Mouse (Mus musculus): ENCODE measurements around the gene Skint7. TPM values are rescaled to one million over a fixed set of nuclear protein-coding genes. Genes with fewer than 3 reads are reported as not detected.
"Not testable (repeated sequence)": the region's sequence is repeated elsewhere in the genome, so short reads cannot be mapped to it uniquely, and the experiment has no call there.

Gene Skint7
- polyA plus RNA-seq (2012; fragmentation: generic; extraction: Trizol) = not detected
- long read RNA-seq, experiment 1 = 0 reads
- long read RNA-seq, experiment 2 = 0 reads

DNA sequence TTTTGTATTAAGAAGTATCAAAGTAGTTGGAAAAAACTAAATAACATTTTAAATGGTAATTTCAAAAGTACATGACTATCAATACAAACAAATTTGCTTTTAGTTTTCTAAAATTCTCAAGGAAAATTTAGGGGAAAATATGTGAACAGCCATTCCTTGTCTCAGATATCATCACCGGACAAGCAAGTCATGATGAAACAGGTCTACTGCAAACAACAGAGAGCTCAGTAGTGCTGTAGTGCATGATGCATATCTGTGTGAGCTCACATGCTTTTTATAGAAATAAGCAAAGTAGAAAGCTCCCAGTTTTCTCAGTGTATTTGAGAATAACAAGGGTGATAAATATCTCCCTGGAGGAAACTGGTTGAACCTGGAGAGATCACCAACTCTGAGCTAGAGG, at the start of gene Skint7:
Gene Skint7 (plus strand): TSS at position 301 of the 400 bp plus-strand sequence.
- Histone ChIP-seq H3K4me3 (ENCODE audit: insufficient read depth, poor library complexity, severe bottlenecking) (no peak within 1 kb of the TSS), H3ac (ENCODE audit: control insufficient read depth, insufficient read length, low read depth) (no peak within 1 kb of the TSS), H3K36me3 (ENCODE audit: control insufficient read depth, insufficient read depth) (no peaks in the 10 kb centered on the region), H3K27me3 (ENCODE audit: control insufficient read depth, insufficient read depth, insufficient read length) (no peaks in the 10 kb centered on the region), H3K79me3 (ENCODE audit: low read depth) (no peaks in the 10 kb centered on the region), H3K79me2 (ENCODE audit: control insufficient read depth, insufficient read depth) (no peaks in the 10 kb centered on the region)
- TF ChIP-seq MAX (IDR thresholded peaks at IDR 0.05) = no peak
- TF ChIP-seq CEBPB (IDR thresholded peaks at IDR 0.05; ENCODE audit: low read depth) = no peak
- no peak for TF ChIP-seq CTCF (IDR thresholded peaks at IDR 0.05; ENCODE audit: control insufficient read depth, insufficient read depth, insufficient read length)
- TF ChIP-seq MYOG (IDR thresholded peaks at IDR 0.05; ENCODE audit: control insufficient read depth, extremely low read depth, insufficient read length) = no peak
- no peak for TF ChIP-seq FOSL1 (IDR thresholded peaks at IDR 0.05; ENCODE audit: insufficient read depth, low read length, poor library complexity, severe bottlenecking)
- no peak for TF ChIP-seq USF1 (IDR thresholded peaks at IDR 0.05; ENCODE audit: low read depth)
- TF ChIP-seq MYOD1 (IDR thresholded peaks at IDR 0.05; ENCODE audit: control insufficient read depth, insufficient read length, low read depth) = no peak

DNA sequence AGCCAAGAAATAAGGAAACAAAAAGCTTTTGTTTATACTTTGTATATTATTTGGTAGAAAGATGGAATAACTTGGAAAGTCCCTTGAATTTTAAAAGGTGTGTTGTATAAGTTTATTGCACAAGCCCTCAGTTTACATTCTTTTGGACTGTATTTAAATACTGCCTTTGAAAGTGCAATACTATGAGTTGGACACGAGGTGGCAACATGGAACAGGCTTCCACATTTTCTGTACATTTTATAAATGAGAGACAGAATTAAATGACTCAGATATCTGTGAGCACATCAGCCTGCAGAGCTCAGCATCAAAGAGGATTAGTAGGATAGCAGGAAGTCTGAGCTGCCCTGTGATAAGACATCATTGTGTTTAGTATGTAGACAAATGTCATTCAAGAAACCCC, 11.4 kb upstream of the Skint7 start:
- H3K27me3 ChIP-seq (ENCODE audit: control insufficient read depth, insufficient read depth, insufficient read length) = no peaks in the 10 kb centered on the region
- H3K4me3 ChIP-seq (ENCODE audit: insufficient read depth, poor library complexity, severe bottlenecking) = no peak overlapping the region
- no peaks in the 10 kb centered on the region for H3K79me2 ChIP-seq (ENCODE audit: control insufficient read depth, insufficient read depth)
- H3K36me3 ChIP-seq (ENCODE audit: control insufficient read depth, insufficient read depth) = no peaks in the 10 kb centered on the region
- TF ChIP-seq CEBPB (IDR thresholded peaks at IDR 0.05; ENCODE audit: low read depth) (peak; percentile 5), MAX (IDR thresholded peaks at IDR 0.05) (no peak), CTCF (IDR thresholded peaks at IDR 0.05; ENCODE audit: control insufficient read depth, insufficient read depth, insufficient read length) (no peak), MYOG (IDR thresholded peaks at IDR 0.05; ENCODE audit: control insufficient read depth, extremely low read depth, insufficient read length) (no peak), MYOD1 (IDR thresholded peaks at IDR 0.05; ENCODE audit: control insufficient read depth, insufficient read length, low read depth) (no peak)
- no peaks in the 10 kb centered on the region for H3K79me3 ChIP-seq (ENCODE audit: low read depth)
- no peak overlapping the region for H3ac ChIP-seq (ENCODE audit: control insufficient read depth, insufficient read length, low read depth)

DNA sequence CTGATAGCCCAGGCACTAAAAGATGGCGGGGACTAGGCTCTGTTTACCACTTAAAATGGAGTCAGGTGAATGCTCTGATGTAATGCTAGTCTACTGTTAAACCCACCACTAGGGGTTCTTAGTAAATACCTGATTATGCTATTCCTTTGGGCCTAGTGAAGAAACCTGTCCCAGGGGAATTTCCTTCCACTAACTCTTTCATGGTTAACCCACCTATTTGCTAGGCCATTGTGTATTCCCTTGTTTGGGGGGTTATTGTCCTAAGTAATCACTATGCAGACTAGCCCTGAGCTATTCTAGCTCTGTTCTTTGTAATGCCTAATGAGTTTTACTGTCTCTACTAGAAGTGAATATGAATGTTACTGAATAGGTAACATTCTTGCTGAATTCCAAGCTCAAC, 9.5 kb upstream of the Skint7 start:
- not testable (repeated sequence) for H3K4me3 ChIP-seq (ENCODE audit: insufficient read depth, poor library complexity, severe bottlenecking); H3K79me2 ChIP-seq (ENCODE audit: control insufficient read depth, insufficient read depth); H3K36me3 ChIP-seq (ENCODE audit: control insufficient read depth, insufficient read depth); H3K27me3 ChIP-seq (ENCODE audit: control insufficient read depth, insufficient read depth, insufficient read length); H3ac ChIP-seq (ENCODE audit: control insufficient read depth, insufficient read length, low read depth); H3K79me3 ChIP-seq (ENCODE audit: low read depth)

DNA sequence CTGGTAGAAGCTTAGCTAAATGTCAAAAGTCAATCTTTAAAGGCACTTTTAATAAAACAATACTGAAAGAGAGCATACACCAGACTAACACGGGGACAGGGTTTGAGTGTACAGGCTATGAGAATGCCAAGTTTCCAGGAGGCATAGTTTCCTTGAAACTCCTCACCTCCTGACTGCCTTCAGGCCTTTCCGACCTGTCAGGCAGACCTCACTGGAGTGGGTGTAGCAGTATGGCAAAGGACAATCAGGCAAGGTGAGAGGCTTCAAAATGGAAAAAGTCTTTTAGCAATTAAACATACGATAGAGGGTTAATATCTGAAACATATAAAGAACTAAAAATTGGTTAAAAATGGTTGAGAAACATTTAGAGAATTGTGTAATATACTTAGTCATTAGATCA, 9.1 kb upstream of the Skint7 start:
- no peak overlapping the region for H3K4me3 ChIP-seq (ENCODE audit: insufficient read depth, poor library complexity, severe bottlenecking)
- H3K79me2 ChIP-seq (ENCODE audit: control insufficient read depth, insufficient read depth) = no peaks in the 10 kb centered on the region
- no peaks in the 10 kb centered on the region for H3K27me3 ChIP-seq (ENCODE audit: control insufficient read depth, insufficient read depth, insufficient read length)
- no peak for TF ChIP-seq USF1 (IDR thresholded peaks at IDR 0.05; ENCODE audit: low read depth)
- no peak for TF ChIP-seq MAX (IDR thresholded peaks at IDR 0.05)
- TF ChIP-seq FOSL1 (IDR thresholded peaks at IDR 0.05; ENCODE audit: insufficient read depth, low read length, poor library complexity, severe bottlenecking) = no peak
- no peak for TF ChIP-seq CEBPB (IDR thresholded peaks at IDR 0.05; ENCODE audit: low read depth)
- no peak for TF ChIP-seq CTCF (IDR thresholded peaks at IDR 0.05; ENCODE audit: control insufficient read depth, insufficient read depth, insufficient read length)
- no peak for TF ChIP-seq MYOD1 (IDR thresholded peaks at IDR 0.05; ENCODE audit: control insufficient read depth, insufficient read length, low read depth)
- H3ac ChIP-seq (ENCODE audit: control insufficient read depth, insufficient read length, low read depth) = no peak overlapping the region
- H3K79me3 ChIP-seq (ENCODE audit: low read depth) = no peaks in the 10 kb centered on the region
- no peaks in the 10 kb centered on the region for H3K36me3 ChIP-seq (ENCODE audit: control insufficient read depth, insufficient read depth)

DNA sequence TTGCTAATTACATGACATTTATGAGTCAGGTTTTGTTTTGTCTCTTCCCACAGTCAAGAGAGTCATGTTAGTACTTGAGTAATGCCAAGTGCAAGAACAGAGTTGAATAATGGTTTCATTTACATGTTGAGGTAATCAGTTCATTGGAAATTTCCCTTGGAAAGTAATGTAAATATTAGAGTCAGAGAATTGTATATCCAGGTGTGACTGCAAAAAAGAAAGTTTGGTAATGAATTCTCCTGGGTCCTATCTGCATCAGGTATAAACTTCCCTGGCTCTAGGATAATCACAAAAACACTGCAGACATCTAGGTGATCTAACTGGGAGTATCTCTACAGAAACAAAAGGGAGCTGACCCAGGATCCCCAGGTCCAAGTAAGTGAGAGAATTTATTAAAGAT, 33.2 kb downstream of the Skint7 start, which contains the start of gene Skint1:
Gene Skint1 (plus strand): TSS at position 301 of the 400 bp plus-strand sequence.
- Histone ChIP-seq H3K36me3 (ENCODE audit: control insufficient read depth, insufficient read depth) (no peaks in the 10 kb centered on the region), H3K27me3 (ENCODE audit: control insufficient read depth, insufficient read depth, insufficient read length) (no peaks in the 10 kb centered on the region), H3K4me3 (ENCODE audit: insufficient read depth, poor library complexity, severe bottlenecking) (no peak within 1 kb of the TSS), H3K79me3 (ENCODE audit: low read depth) (no peaks in the 10 kb centered on the region), H3ac (ENCODE audit: control insufficient read depth, insufficient read length, low read depth) (no peak within 1 kb of the TSS), H3K79me2 (ENCODE audit: control insufficient read depth, insufficient read depth) (no peaks in the 10 kb centered on the region)
- TF ChIP-seq MYOG (IDR thresholded peaks at IDR 0.05; ENCODE audit: control insufficient read depth, extremely low read depth, insufficient read length) (no peak), USF1 (IDR thresholded peaks at IDR 0.05; ENCODE audit: low read depth) (no peak), MYOD1 (IDR thresholded peaks at IDR 0.05; ENCODE audit: control insufficient read depth, insufficient read length, low read depth) (no peak), MAX (IDR thresholded peaks at IDR 0.05) (no peak), CTCF (IDR thresholded peaks at IDR 0.05; ENCODE audit: control insufficient read depth, insufficient read depth, insufficient read length) (no peak), CEBPB (IDR thresholded peaks at IDR 0.05; ENCODE audit: low read depth) (no peak), FOSL1 (IDR thresholded peaks at IDR 0.05; ENCODE audit: insufficient read depth, low read length, poor library complexity, severe bottlenecking) (no peak)

Other genes starting within 250 kb of the Skint7 start
- not detected for gene Slc5a9, start 70.0 kb upstream of the Skint7 start, polyA plus RNA-seq (2012; fragmentation: generic; extraction: Trizol)
- not detected for gene Skint8, start 53.5 kb upstream of the Skint7 start, polyA plus RNA-seq (2012; fragmentation: generic; extraction: Trizol)
- not detected for gene Skint1, start 33.3 kb downstream of the Skint7 start, polyA plus RNA-seq (2012; fragmentation: generic; extraction: Trizol)
- not detected for gene Skint4, start 99.1 kb downstream of the Skint7 start, polyA plus RNA-seq (2012; fragmentation: generic; extraction: Trizol)